ENCODE assay signal across 33 mouse cellular contexts in the genomic region with DNA sequence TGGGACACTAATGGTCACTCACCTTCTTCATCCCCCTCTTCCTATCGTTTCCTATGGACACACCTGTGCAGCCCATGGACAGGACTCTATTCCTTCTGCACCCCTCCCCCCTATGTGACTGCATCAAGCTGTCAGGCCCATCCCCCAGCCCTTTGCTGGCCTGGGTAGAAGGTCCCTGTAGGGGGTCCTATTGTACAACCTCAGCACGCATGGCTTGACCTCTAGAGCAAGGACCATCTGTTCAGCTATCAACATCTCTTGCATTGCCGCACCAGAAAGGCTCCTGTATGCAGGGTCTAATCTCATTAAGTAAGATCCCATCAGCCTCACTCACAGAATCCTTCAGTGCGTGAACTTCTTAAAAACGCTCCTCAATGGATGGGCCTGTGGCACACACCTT. TPM values are rescaled to one million over a fixed set of nuclear protein-coding genes. Genes with fewer than 3 reads are reported as not detected.
DNase-seq lines count a peak whose midpoint lies in the region; ATAC-seq and TF ChIP-seq lines count a peak whose summit lies in the region.
"Had no signal": no experiment of that assay in that cellular context is flagged by ENCODE, and none has a peak within 500 bp of the region (broad histone marks: within the 10 kb centered on the region; RNA-seq: fewer than 3 reads in every experiment).

No protein-coding gene starts in this region.

- no peaks in the 10 kb centered on the region for H3K9me3 ChIP-seq in ES-Bruce4 (replicated peaks; ENCODE audit: control insufficient read depth, insufficient read depth, low read length, poor library complexity, severe bottlenecking)
- H3K9me3 ChIP-seq: embryonic facial prominence, embryonic 12.5 days; embryonic facial prominence, embryonic 15.5 days; hindbrain, embryonic 12.5 days; hindbrain, embryonic 15.5 days; intestine, embryonic 15.5 days had no signal

- no peak for ATAC-seq in inflammation-experienced regulatory T-cells, adult 6 months
- ATAC-seq: CD4-positive, CD25-positive, alpha-beta regulatory T cell, adult 4 months; forebrain, embryonic 14.5 days; forebrain, postnatal 0 days; intestine, embryonic 15.5 days had no signal

- H3K36me3 ChIP-seq in ES-Bruce4 (ENCODE audit: control insufficient read depth, insufficient read depth, low read length, poor library complexity, severe bottlenecking) = no peaks in the 10 kb centered on the region
- H3K36me3 ChIP-seq: embryonic facial prominence, embryonic 12.5 days; embryonic facial prominence, embryonic 15.5 days; hindbrain, embryonic 12.5 days; hindbrain, embryonic 15.5 days; intestine, embryonic 15.5 days had no signal

- TF ChIP-seq POLR2A in ES-Bruce4 (IDR thresholded peaks at IDR 0.05; ENCODE audit: insufficient read depth, low read length) = no peak

- TF ChIP-seq EP300 in ES-Bruce4 (IDR thresholded peaks at IDR 0.05; ENCODE audit: insufficient read depth, low read depth, low read length) = peak; percentile 97

- peaks cover 22% of the 10 kb centered on the region for H3K4me1 ChIP-seq in ES-Bruce4 (ENCODE audit: control insufficient read depth, insufficient read depth, low read length)
- H3K4me1 ChIP-seq: embryonic facial prominence, embryonic 12.5 days; hindbrain, embryonic 12.5 days; hindbrain, embryonic 15.5 days had no signal

- H3K9ac ChIP-seq in ES-Bruce4 (ENCODE audit: low read depth, poor library complexity, severe bottlenecking) = no peak overlapping the region
- H3K9ac ChIP-seq: embryonic facial prominence, embryonic 12.5 days; embryonic facial prominence, embryonic 15.5 days; forebrain, postnatal 0 days; hindbrain, embryonic 12.5 days; hindbrain, embryonic 15.5 days; intestine, embryonic 15.5 days had no signal

- no peak for TF ChIP-seq CTCF in ES-Bruce4 (IDR thresholded peaks at IDR 0.05; ENCODE audit: low read depth, low read length)

- no peaks in the 10 kb centered on the region for H3K27me3 ChIP-seq in ES-Bruce4 (ENCODE audit: control insufficient read depth, insufficient read depth, low read length, poor library complexity, severe bottlenecking)
- H3K27me3 ChIP-seq: embryonic facial prominence, embryonic 12.5 days; embryonic facial prominence, embryonic 15.5 days; hindbrain, embryonic 12.5 days; hindbrain, embryonic 15.5 days; intestine, embryonic 15.5 days had no signal

- H3K4me3 ChIP-seq in ES-Bruce4 (ENCODE audit: low read depth, low read length) = no peak overlapping the region
- H3K4me3 ChIP-seq: embryonic facial prominence, embryonic 12.5 days; embryonic facial prominence, embryonic 15.5 days; gastrocnemius, adult 2 months; hindbrain, embryonic 12.5 days; hindbrain, embryonic 15.5 days; intestine, embryonic 15.5 days had no signal

- intact Hi-C loops in left cerebral cortex, postnatal 4 days (cut with DNase I) = no loop called here
- intact Hi-C loops in left cerebral cortex, postnatal 14 days (cut with DNase I) = no loop called here

- H3K27ac ChIP-seq in ES-Bruce4 (ENCODE audit: insufficient read depth, low read length) = no peak overlapping the region
- H3K27ac ChIP-seq: embryonic facial prominence, embryonic 12.5 days; embryonic facial prominence, embryonic 15.5 days; gastrocnemius, adult 2 months; hindbrain, embryonic 12.5 days; hindbrain, embryonic 15.5 days; intestine, embryonic 15.5 days had no signal

- DNase-seq in left cerebral cortex, postnatal 4 days = peak; percentile 40
- no peak for DNase-seq in left cerebral cortex, postnatal 14 days (ENCODE audit: low spot score in 2 of 2)
- peak; percentile 90 for DNase-seq in R1 (ENCODE audit: low read depth, low spot score)
- DNase-seq in retina, postnatal 1 day = peak; percentile 57
- no peak for DNase-seq in spleen, postnatal 4 days (ENCODE audit: low spot score in 2 of 2)
- DNase-seq: adrenal gland, postnatal 10 days; adrenal gland, postnatal 36 days; cerebellum, adult 18-20 months; cerebellum, adult 9-10 months; forebrain, postnatal 0 days; gastrocnemius, adult 2 months; gastrocnemius, postnatal 14 days; heart, adult 11 months had no signal

RNA-seq across cellular contexts. Expression of gene Adamts14, which starts 47.5 kb away (rescaled TPM):
- total RNA-seq in left cerebral cortex, postnatal 4 days (2021) = 1 to 10 TPM; 1.0 to 1.5 TPM
- total RNA-seq in left cerebral cortex, postnatal 14 days (2021) = under 1 TPM; 0.66 to 0.70 TPM
- 3.7 and 4.2 TPM in 2 replicates for polyA plus RNA-seq in ES-Bruce4 (2011; ENCODE audit: insufficient read depth, insufficient read length, low read depth, missing spikeins)
- not detected for polyA plus RNA-seq in inflammation-experienced regulatory T-cells, adult 6 months (2017; shearing (Covaris generic))
- total RNA-seq: MEL had no signal

RNA-seq across cellular contexts. Expression of gene Tbata, which starts 53.9 kb away (rescaled TPM):
- total RNA-seq in left cerebral cortex, postnatal 4 days (2021) = under 1 TPM; 0.54 to 0.56 TPM
- 1 to 10 TPM; 1.3 to 2.1 TPM for total RNA-seq in left cerebral cortex, postnatal 14 days (2021)
- not detected in 2 replicates for polyA plus RNA-seq in ES-Bruce4 (2011; ENCODE audit: insufficient read depth, insufficient read length, low read depth, missing spikeins)
- not detected for polyA plus RNA-seq in inflammation-experienced regulatory T-cells, adult 6 months (2017; shearing (Covaris generic))
- total RNA-seq: adrenal gland, adult 18-20 months; adrenal gland, postnatal 10 days; adrenal gland, postnatal 36 days; common myeloid progenitor, adult 5-6 weeks; gastrocnemius, adult 2 months; gastrocnemius, postnatal 14 days; gastrocnemius, postnatal 4 days; heart, adult 8-10 months; heart, postnatal 25 days; hematopoietic stem cell, adult 5-6 weeks; MEL had no signal
- polyA plus RNA-seq: C2C12; CD4-positive, CD25-positive, alpha-beta regulatory T cell, adult 4 months; embryonic facial prominence, embryonic 12.5 days; forebrain, embryonic 11.5 days; heart, embryonic 11.5 days; heart, embryonic 14.5 days; intestine, embryonic 15.5 days had no signal

Comparison
In these comparisons a context has a peak if more than half of its experiments do, and no peak if none do; other contexts are left out.
1. DNase-seq: peak in left cerebral cortex, postnatal 4 days (single experiment), R1 (single experiment) and retina, postnatal 1 day (single experiment); none in left cerebral cortex, postnatal 14 days (0 of 2) and spleen, postnatal 4 days (0 of 2).